8 mouse cellular contexts compared by ENCODE assay signal in genomic region chrX:75764794-75765328, GRCm38 (mm10).
DNase-seq lines count a peak whose midpoint lies in the region; TF ChIP-seq lines count a peak whose summit lies in the region.

No protein-coding gene starts in this region.

- TF ChIP-seq CTCF in heart, adult 2 months (IDR thresholded peaks at IDR 0.05): no peak
- TF ChIP-seq CTCF in ES-Bruce4 (IDR thresholded peaks at IDR 0.05; ENCODE audit: low read depth, low read length): no peak

- TF ChIP-seq POLR2A in heart, adult 2 months (IDR thresholded peaks at IDR 0.05; ENCODE audit: insufficient read depth, low read depth, low read length): no peak; the same call in 1 of the 2 replicates
- no peak for TF ChIP-seq POLR2A in ES-Bruce4 (IDR thresholded peaks at IDR 0.05; ENCODE audit: insufficient read depth, low read length)

- intact Hi-C loops in heart, adult 2 months (cut with DNase I): no loop called here
- intact Hi-C loops in left cerebral cortex, postnatal 10 days (cut with DNase I): no loop called here

- no peaks in the 10 kb centered on the region for H3K36me3 ChIP-seq in heart, adult 2 months (ENCODE audit: control insufficient read depth, insufficient read depth, low read length)
- no peaks in the 10 kb centered on the region for H3K36me3 ChIP-seq in ES-Bruce4 (ENCODE audit: control insufficient read depth, insufficient read depth, low read length, poor library complexity, severe bottlenecking)
- no peaks in the 10 kb centered on the region for H3K36me3 ChIP-seq in hindbrain, embryonic 10.5 days
- H3K36me3 ChIP-seq in midbrain, embryonic 10.5 days: no peaks in the 10 kb centered on the region

- peaks cover 2% of the 10 kb centered on the region; the same call in 1 of the 2 replicates for H3K4me1 ChIP-seq in heart, adult 2 months (ENCODE audit: control insufficient read depth, insufficient read depth, low read length)
- H3K4me1 ChIP-seq in ES-Bruce4 (ENCODE audit: control insufficient read depth, insufficient read depth, low read length): peaks cover 2% of the 10 kb centered on the region
- peaks cover 6% of the 10 kb centered on the region; the same call in 1 of the 2 replicates for H3K4me1 ChIP-seq in hindbrain, embryonic 10.5 days (replicated peaks)
- H3K4me1 ChIP-seq in midbrain, embryonic 10.5 days: peaks cover 4% of the 10 kb centered on the region

- no peak for TF ChIP-seq EP300 in heart, adult 2 months (IDR thresholded peaks at IDR 0.05; ENCODE audit: insufficient read depth, low read depth, low read length)
- no peak for TF ChIP-seq EP300 in ES-Bruce4 (IDR thresholded peaks at IDR 0.05; ENCODE audit: insufficient read depth, low read depth, low read length)

- no peak for DNase-seq in heart, adult 2 months
- no peak for DNase-seq in heart, adult 9 months (ENCODE audit: low spot score in 2 of 2)
- DNase-seq in hindbrain, embryonic 10.5 days (ENCODE audit: low spot score): peak; percentile 3
- no peak for DNase-seq in midbrain, embryonic 10.5 days (ENCODE audit: low spot score)
- no peak for DNase-seq in c-Kit-positive CD71-positive TER-119-positive erythroid progenitor cells, embryonic 14.5 days (ENCODE audit: low spot score)
- no peak for DNase-seq in testis, postnatal 14 days (ENCODE audit: low spot score)
- DNase-seq in left cerebral cortex, postnatal 10 days (ENCODE audit: extremely low spot score in 1 of 2, low spot score in 2 of 2): no peak

- H3K27me3 ChIP-seq in heart, adult 2 months (ENCODE audit: control insufficient read depth, insufficient read depth, low read length): no peaks in the 10 kb centered on the region
- H3K27me3 ChIP-seq in ES-Bruce4 (ENCODE audit: control insufficient read depth, insufficient read depth, low read length, poor library complexity, severe bottlenecking): no peaks in the 10 kb centered on the region
- H3K27me3 ChIP-seq in hindbrain, embryonic 10.5 days (ENCODE audit: insufficient read depth, poor library complexity, severe bottlenecking): no peaks in the 10 kb centered on the region
- no peaks in the 10 kb centered on the region for H3K27me3 ChIP-seq in midbrain, embryonic 10.5 days (ENCODE audit: low read depth, poor library complexity, severe bottlenecking)

- WGBS in heart, adult 2 months: 26% methylated on average over 7 of the region's 7 CpGs
- 36% methylated on average over 7 of the region's 7 CpGs for WGBS in hindbrain, embryonic 10.5 days
- 41% methylated on average over 7 of the region's 7 CpGs for WGBS in midbrain, embryonic 10.5 days

- H3K9me3 ChIP-seq in ES-Bruce4 (replicated peaks; ENCODE audit: control insufficient read depth, insufficient read depth, low read length, poor library complexity, severe bottlenecking): no peaks in the 10 kb centered on the region
- H3K9me3 ChIP-seq in hindbrain, embryonic 10.5 days: no peaks in the 10 kb centered on the region
- H3K9me3 ChIP-seq in midbrain, embryonic 10.5 days (replicated peaks): no peaks in the 10 kb centered on the region

- H3K9ac ChIP-seq in heart, adult 2 months (ENCODE audit: low read depth, low read length): peak overlapping the region; percentile 72
- peak overlapping the region; percentile 35; the same call in 1 of the 2 replicates for H3K9ac ChIP-seq in ES-Bruce4 (ENCODE audit: low read depth, poor library complexity, severe bottlenecking)

- peak overlapping the region; percentile 62 for H3K4me3 ChIP-seq in heart, adult 2 months
- H3K4me3 ChIP-seq in ES-Bruce4 (ENCODE audit: low read depth, low read length): peak overlapping the region; percentile 93
- peak overlapping the region; percentile 58 for H3K4me3 ChIP-seq in hindbrain, embryonic 10.5 days
- peak overlapping the region; percentile 58 for H3K4me3 ChIP-seq in midbrain, embryonic 10.5 days

- H3K27ac ChIP-seq in heart, adult 2 months: peak overlapping the region; percentile 80
- peak overlapping the region; percentile 87 for H3K27ac ChIP-seq in ES-Bruce4 (ENCODE audit: insufficient read depth, low read length)
- H3K27ac ChIP-seq in hindbrain, embryonic 10.5 days: peak overlapping the region; percentile 91
- peak overlapping the region; percentile 90 for H3K27ac ChIP-seq in midbrain, embryonic 10.5 days (replicated peaks)

- H3K79me2 ChIP-seq in heart, adult 2 months (replicated peaks; ENCODE audit: control insufficient read depth, insufficient read depth, low read length): no peaks in the 10 kb centered on the region
